Mouse (Mus musculus): ENCODE measurements around the gene Mip. TPM values are rescaled to one million over a fixed set of nuclear protein-coding genes. Genes with fewer than 3 reads are reported as not detected.

Mip gene
- polyA plus RNA-seq, 2 experiments, result 0.17 to 0.88 TPM

GRCm38 (mm10) chr10:128239140-128239539 is 13.5 kb downstream of the Mip start:
- ATAC-seq (ENCODE audit: low FRiP score, low read depth), result no peak
- no peak for DNase-seq (ENCODE audit: low spot score)
- H3K27me3 ChIP-seq (ENCODE audit: control insufficient read depth, insufficient read depth, low read length), result no peaks in the 10 kb centered on the region
- 91% methylated on average over 4 of the region's 4 CpGs for WGBS
- H3K4me3 ChIP-seq (replicated peaks; ENCODE audit: low read length), result no peak overlapping the region
- TF ChIP-seq POLR2A (IDR thresholded peaks at IDR 0.05; ENCODE audit: borderline replicate concordance, extremely low read depth, insufficient read depth, insufficient read length), result no peak
- no peaks in the 10 kb centered on the region; the same call in 1 of the 2 replicates for H3K4me1 ChIP-seq (ENCODE audit: control insufficient read depth, insufficient read depth, low read length)
- no peak overlapping the region for H3K27ac ChIP-seq (replicated peaks; ENCODE audit: low read depth, low read length)
- H3K36me3 ChIP-seq (ENCODE audit: control insufficient read depth, insufficient read depth, low read length), result peaks cover 44% of the 10 kb centered on the region
- H3K4me2 ChIP-seq (replicated peaks; ENCODE audit: low read depth, low read length, severe bottlenecking), result no peak overlapping the region
- no peak overlapping the region for H3K9ac ChIP-seq (ENCODE audit: low read depth, low read length, severe bottlenecking)
- H3K9me3 ChIP-seq (ENCODE audit: control insufficient read depth, low read length), result no peaks in the 10 kb centered on the region

DNA sequence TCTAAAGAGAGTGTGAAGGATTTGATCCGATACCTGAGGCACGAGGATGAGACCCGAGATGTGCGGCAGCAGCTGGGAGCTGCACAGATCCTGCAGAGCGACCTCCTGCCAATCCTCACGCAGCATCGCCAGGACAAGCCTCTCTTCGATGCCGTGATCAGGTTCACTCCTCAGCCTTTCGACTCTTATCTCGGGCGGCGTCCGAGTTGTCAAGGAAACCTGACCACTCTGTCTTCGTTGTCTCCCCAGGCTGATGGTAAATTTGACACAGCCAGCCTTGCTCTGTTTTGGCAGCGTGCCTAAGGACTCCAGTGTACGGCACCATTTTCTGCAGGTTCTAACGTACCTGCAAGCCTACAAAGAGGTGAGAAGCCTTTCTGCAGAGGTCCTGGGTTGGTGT is 14.5 kb downstream of the Mip start:
- no peak overlapping the region for H3K4me3 ChIP-seq (replicated peaks; ENCODE audit: low read length)
- H3K27me3 ChIP-seq (ENCODE audit: control insufficient read depth, insufficient read depth, low read length), result no peaks in the 10 kb centered on the region
- H3K4me2 ChIP-seq (replicated peaks; ENCODE audit: low read depth, low read length, severe bottlenecking), result no peak overlapping the region
- H3K9me3 ChIP-seq (ENCODE audit: control insufficient read depth, low read length), result no peaks in the 10 kb centered on the region
- no peak overlapping the region for H3K9ac ChIP-seq (ENCODE audit: low read depth, low read length, severe bottlenecking)
- H3K4me1 ChIP-seq (ENCODE audit: control insufficient read depth, insufficient read depth, low read length), result no peaks in the 10 kb centered on the region; the same call in 1 of the 2 replicates
- WGBS, result 93% methylated on average over 18 of the region's 18 CpGs
- DNase-seq (ENCODE audit: low spot score) (no peak), ATAC-seq (ENCODE audit: low FRiP score, low read depth) (no peak)
- H3K27ac ChIP-seq (replicated peaks; ENCODE audit: low read depth, low read length), result no peak overlapping the region
- H3K36me3 ChIP-seq (ENCODE audit: control insufficient read depth, insufficient read depth, low read length), result peaks cover 54% of the 10 kb centered on the region
- no peak for TF ChIP-seq POLR2A (IDR thresholded peaks at IDR 0.05; ENCODE audit: borderline replicate concordance, extremely low read depth, insufficient read depth, insufficient read length)

DNA sequence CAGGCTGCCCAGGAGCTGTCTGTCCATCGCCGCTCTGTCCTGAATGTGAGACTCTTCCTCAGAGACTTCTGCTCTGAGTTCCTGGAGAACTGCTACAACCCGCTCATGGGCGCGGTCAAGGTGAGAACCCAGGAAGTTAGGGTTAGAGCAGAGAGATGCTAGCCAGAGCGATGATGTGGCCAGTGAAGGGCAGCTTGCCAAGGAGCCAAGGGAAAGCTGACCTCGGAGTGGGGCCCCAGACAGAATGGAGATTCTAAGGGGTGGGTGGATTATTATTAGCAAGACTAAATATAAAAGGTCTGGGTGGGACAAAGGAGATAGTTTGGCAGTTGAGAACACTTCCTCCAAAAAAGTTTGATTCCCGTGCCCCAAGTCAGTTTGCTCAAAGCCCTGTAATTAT is 17.6 kb downstream of the Mip start:
- DNase-seq (ENCODE audit: low spot score), result no peak
- Histone ChIP-seq H3K4me3 (replicated peaks; ENCODE audit: low read length) (no peak overlapping the region), H3K4me1 (ENCODE audit: control insufficient read depth, insufficient read depth, low read length) (no peaks in the 10 kb centered on the region; the same call in 1 of the 2 replicates), H3K27me3 (ENCODE audit: control insufficient read depth, insufficient read depth, low read length) (no peaks in the 10 kb centered on the region), H3K4me2 (replicated peaks; ENCODE audit: low read depth, low read length, severe bottlenecking) (no peak overlapping the region), H3K36me3 (ENCODE audit: control insufficient read depth, insufficient read depth, low read length) (peaks cover 85% of the 10 kb centered on the region), H3K9me3 (ENCODE audit: control insufficient read depth, low read length) (no peaks in the 10 kb centered on the region), H3K27ac (replicated peaks; ENCODE audit: low read depth, low read length) (no peak overlapping the region), H3K9ac (ENCODE audit: low read depth, low read length, severe bottlenecking) (no peak overlapping the region)
- no peak for TF ChIP-seq POLR2A (IDR thresholded peaks at IDR 0.05; ENCODE audit: borderline replicate concordance, extremely low read depth, insufficient read depth, insufficient read length)
- ATAC-seq (ENCODE audit: low FRiP score, low read depth), result no peak
- 97% methylated on average over 8 of the region's 8 CpGs for WGBS

GRCm38 (mm10) chr10:128244121-128244520 is 18.5 kb downstream of the Mip start:
- TF ChIP-seq POLR2A (IDR thresholded peaks at IDR 0.05; ENCODE audit: borderline replicate concordance, extremely low read depth, insufficient read depth, insufficient read length), result no peak
- Histone ChIP-seq H3K9ac (ENCODE audit: low read depth, low read length, severe bottlenecking) (no peak overlapping the region), H3K9me3 (ENCODE audit: control insufficient read depth, low read length) (no peaks in the 10 kb centered on the region), H3K4me1 (ENCODE audit: control insufficient read depth, insufficient read depth, low read length) (no peaks in the 10 kb centered on the region), H3K4me3 (replicated peaks; ENCODE audit: low read length) (no peak overlapping the region), H3K36me3 (ENCODE audit: control insufficient read depth, insufficient read depth, low read length) (peaks cover 93% of the 10 kb centered on the region), H3K27me3 (ENCODE audit: control insufficient read depth, insufficient read depth, low read length) (no peaks in the 10 kb centered on the region), H3K4me2 (replicated peaks; ENCODE audit: low read depth, low read length, severe bottlenecking) (no peak overlapping the region), H3K27ac (replicated peaks; ENCODE audit: low read depth, low read length) (no peak overlapping the region)
- DNase-seq (ENCODE audit: low spot score) (no peak), ATAC-seq (ENCODE audit: low FRiP score, low read depth) (no peak)
- 93% methylated on average over 15 of the region's 15 CpGs for WGBS

DNA sequence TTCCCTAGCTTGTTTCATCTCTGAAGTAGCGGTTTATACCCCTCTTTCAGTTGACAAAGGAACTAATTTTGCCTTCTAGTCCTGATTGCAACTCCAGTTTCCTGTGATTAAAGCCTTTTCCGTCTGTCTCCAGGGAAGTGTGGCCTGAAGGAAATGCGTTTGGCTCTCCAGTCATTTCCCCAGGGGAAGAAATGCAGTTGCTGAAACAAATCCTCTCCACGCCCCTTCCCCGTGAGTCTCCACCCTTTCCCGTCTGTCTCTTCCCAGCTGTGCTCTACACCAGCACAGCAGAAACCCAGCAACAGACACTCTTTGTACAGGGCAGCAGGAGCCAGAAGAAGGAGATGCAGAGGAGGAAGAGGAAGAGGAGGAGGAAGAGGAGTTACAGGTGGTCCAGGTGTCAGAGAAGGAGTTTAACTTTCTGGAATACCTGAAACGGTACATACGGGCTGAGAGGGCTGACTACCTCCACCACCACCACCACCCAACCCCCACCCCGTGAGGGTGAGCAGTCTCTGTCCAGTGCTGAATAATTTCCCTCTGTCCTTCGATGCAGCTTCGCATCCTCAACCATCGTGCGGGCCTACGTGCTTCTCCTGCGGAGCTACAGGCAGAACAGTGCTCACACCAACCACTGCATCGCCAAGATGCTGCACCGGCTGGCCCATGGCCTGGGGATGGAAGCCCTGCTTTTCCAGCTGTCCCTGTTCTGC is 21.5 kb downstream of the Mip start:
- H3K27ac ChIP-seq (replicated peaks; ENCODE audit: low read depth, low read length), result no peak overlapping the region
- ATAC-seq (ENCODE audit: low FRiP score, low read depth) (no peak), DNase-seq (ENCODE audit: low spot score) (peak; percentile 57)
- no peak overlapping the region for H3K4me2 ChIP-seq (replicated peaks; ENCODE audit: low read depth, low read length, severe bottlenecking)
- H3K9ac ChIP-seq (ENCODE audit: low read depth, low read length, severe bottlenecking), result no peak overlapping the region
- H3K4me3 ChIP-seq (replicated peaks; ENCODE audit: low read length), result no peak overlapping the region
- no peaks in the 10 kb centered on the region for H3K9me3 ChIP-seq (ENCODE audit: control insufficient read depth, low read length)
- no peak for TF ChIP-seq POLR2A (IDR thresholded peaks at IDR 0.05; ENCODE audit: borderline replicate concordance, extremely low read depth, insufficient read depth, insufficient read length)
- no peaks in the 10 kb centered on the region for H3K4me1 ChIP-seq (ENCODE audit: control insufficient read depth, insufficient read depth, low read length)
- 81% methylated on average over 17 of the region's 17 CpGs for WGBS
- peaks cover 96% of the 10 kb centered on the region for H3K36me3 ChIP-seq (ENCODE audit: control insufficient read depth, insufficient read depth, low read length)
- no peaks in the 10 kb centered on the region for H3K27me3 ChIP-seq (ENCODE audit: control insufficient read depth, insufficient read depth, low read length)
